Mouse (Mus musculus) neural tube, embryonic 12.5 days (tissue): Measurements from ENCODE around the gene Eci2. TPM values are rescaled to one million over a fixed set of nuclear protein-coding genes. Genes with fewer than 3 reads are reported as not detected.
"Not testable (repeated sequence)": the region's sequence is repeated elsewhere in the genome, so short reads cannot be mapped to it uniquely, and the experiment has no call there.

ENCODE experiments used
- ATAC-seq: fragments of 200-750 bp; cut with Nextera tagmentation; 2 replicates; pipeline ENCODE4 v1.8.0; 2017; ENCODE audit warnings: low read depth, mild to moderate bottlenecking, moderate TSS enrichment, moderate library complexity; ENCODE audit not compliant: low FRiP score
- H3K27ac ChIP-seq: fragments of 300-500 bp; sonication (generic); 2 replicates; pipeline ENCODE4 v1.5.1; 2016
- H3K27me3 ChIP-seq: fragments of 300-500 bp; sonication (generic); replicated peaks from 2 replicates; pipeline ENCODE4 v1.6.1; 2016; ENCODE audit warnings: mild to moderate bottlenecking
- H3K36me3 ChIP-seq: fragments of 300-500 bp; sonication (generic); 2 replicates; pipeline ENCODE4 v1.6.1; 2016; ENCODE audit warnings: mild to moderate bottlenecking
- H3K4me1 ChIP-seq: fragments of 300-500 bp; sonication (generic); 2 replicates; pipeline ENCODE4 v1.6.1; 2016
- H3K4me2 ChIP-seq: fragments of 300-500 bp; sonication (generic); replicated peaks from 2 replicates; pipeline ENCODE4 v1.6.1; 2016; ENCODE audit warnings: mild to moderate bottlenecking
- H3K4me3 ChIP-seq: fragments of 300-500 bp; sonication (generic); 2 replicates; pipeline ENCODE4 v1.5.1; 2016
- H3K9ac ChIP-seq: fragments of 300-500 bp; sonication (generic); 2 replicates; pipeline ENCODE4 v1.6.1; 2016; ENCODE audit warnings: mild to moderate bottlenecking
- H3K9me3 ChIP-seq: fragments of 300-500 bp; sonication (generic); 2 replicates; pipeline ENCODE4 v1.6.1; 2016; ENCODE audit warnings: mild to moderate bottlenecking
- WGBS: fragments of 180-500 bp; shearing (Covaris S2); methylation state at CpG from one replicate; pipeline ENCODE4 v1.1.7; 2016; 5-methylcytosine and 5-hydroxymethylcytosine counted together
- polyA plus RNA-seq: library from polyadenylated mRNA; unstranded; fragments of >200 nt; fragmentation: Nextera tagmentation; extraction: Ambion mirVana; gene quantifications from 2 replicates; pipeline ENCODE4 v1.2.1, GENCODE M21; 2016

The Eci2 gene
- polyA plus RNA-seq, 1 experiment from 2014 or later: 113 TPM

GRCm38 (mm10) chr13:34956901-34957300 is 70.0 kb downstream of the Eci2 start:
- no peak for ATAC-seq
- WGBS: 84% methylated on average over 4 of the region's 4 CpGs
- H3K9me3 ChIP-seq: no peaks in the 10 kb centered on the region

GRCm38 (mm10) chr13:34951437-34951836 is 75.5 kb downstream of the Eci2 start:
- 91% methylated on average over 2 of the region's 2 CpGs for WGBS
- H3K27ac ChIP-seq: not testable (repeated sequence)

More at GRCm38 (mm10) chr13:34956901-34957300, 70.0 kb downstream of the Eci2 start:
- Histone ChIP-seq H3K4me3 (no peak overlapping the region), H3K9ac (no peak overlapping the region), H3K27ac (no peak overlapping the region), H3K36me3 (no peaks in the 10 kb centered on the region), H3K4me2 (no peak overlapping the region), H3K4me1 (no peaks in the 10 kb centered on the region), H3K27me3 (no peaks in the 10 kb centered on the region)

GRCm38 (mm10) chr13:34942370-34942769 is 84.5 kb downstream of the Eci2 start:
- H3K27ac ChIP-seq: no peak overlapping the region
- H3K4me3 ChIP-seq: no peak overlapping the region
- H3K9ac ChIP-seq: no peak overlapping the region
- H3K9me3 ChIP-seq: no peaks in the 10 kb centered on the region
- no peaks in the 10 kb centered on the region for H3K36me3 ChIP-seq
- no peak for ATAC-seq
- H3K4me2 ChIP-seq: no peak overlapping the region
- no peaks in the 10 kb centered on the region for H3K27me3 ChIP-seq
- H3K4me1 ChIP-seq: no peaks in the 10 kb centered on the region

More at GRCm38 (mm10) chr13:34951437-34951836, 75.5 kb downstream of the Eci2 start:
- not testable (repeated sequence) for H3K9ac ChIP-seq, H3K27me3 ChIP-seq, ATAC-seq, H3K9me3 ChIP-seq, H3K4me2 ChIP-seq, H3K36me3 ChIP-seq, H3K4me1 ChIP-seq, H3K4me3 ChIP-seq

GRCm38 (mm10) chr13:34934931-34935644 is 91.8 kb downstream of the Eci2 start:
- no peak for ATAC-seq
- H3K36me3 ChIP-seq: no peaks in the 10 kb centered on the region
- no peaks in the 10 kb centered on the region for H3K9me3 ChIP-seq
- no peaks in the 10 kb centered on the region for H3K4me1 ChIP-seq
- H3K27ac ChIP-seq: no peak overlapping the region
- WGBS: 84% methylated on average over 10 of the region's 10 CpGs
- H3K4me2 ChIP-seq: no peak overlapping the region
- H3K27me3 ChIP-seq: no peaks in the 10 kb centered on the region
- H3K9ac ChIP-seq: no peak overlapping the region
- no peak overlapping the region for H3K4me3 ChIP-seq

Other genes starting within 250 kb of the Eci2 start
- 81.2 and 88.8 TPM in 2 replicates for gene Prpf4b, start 151.8 kb downstream of the Eci2 start, polyA plus RNA-seq
- gene Fam217a, start 102.8 kb downstream of the Eci2 start, polyA plus RNA-seq: 0.40 and 0.84 TPM in 2 replicates
- gene 4933417A18Rik, start 102.7 kb downstream of the Eci2 start, polyA plus RNA-seq: not detected in 2 replicates
- 0.45 and 0.52 TPM in 2 replicates for gene Eci3, start 63.3 kb downstream of the Eci2 start, polyA plus RNA-seq